Mouse (Mus musculus): ENCODE data around the gene Epha5. TPM values are rescaled to one million over a fixed set of nuclear protein-coding genes. Genes with fewer than 3 reads are reported as not detected.

The Epha5 gene
- 1 to 10 TPM; 3.3 to 4.1 TPM for total RNA-seq (2021)
- long read RNA-seq, experiment 1: 0 reads
- long read RNA-seq, experiment 2, partial matches to known transcripts: 2 of 8 reads
- long read RNA-seq, experiment 2, other reads (novel, unspliced or antisense): 5 of 8 reads

DNA sequence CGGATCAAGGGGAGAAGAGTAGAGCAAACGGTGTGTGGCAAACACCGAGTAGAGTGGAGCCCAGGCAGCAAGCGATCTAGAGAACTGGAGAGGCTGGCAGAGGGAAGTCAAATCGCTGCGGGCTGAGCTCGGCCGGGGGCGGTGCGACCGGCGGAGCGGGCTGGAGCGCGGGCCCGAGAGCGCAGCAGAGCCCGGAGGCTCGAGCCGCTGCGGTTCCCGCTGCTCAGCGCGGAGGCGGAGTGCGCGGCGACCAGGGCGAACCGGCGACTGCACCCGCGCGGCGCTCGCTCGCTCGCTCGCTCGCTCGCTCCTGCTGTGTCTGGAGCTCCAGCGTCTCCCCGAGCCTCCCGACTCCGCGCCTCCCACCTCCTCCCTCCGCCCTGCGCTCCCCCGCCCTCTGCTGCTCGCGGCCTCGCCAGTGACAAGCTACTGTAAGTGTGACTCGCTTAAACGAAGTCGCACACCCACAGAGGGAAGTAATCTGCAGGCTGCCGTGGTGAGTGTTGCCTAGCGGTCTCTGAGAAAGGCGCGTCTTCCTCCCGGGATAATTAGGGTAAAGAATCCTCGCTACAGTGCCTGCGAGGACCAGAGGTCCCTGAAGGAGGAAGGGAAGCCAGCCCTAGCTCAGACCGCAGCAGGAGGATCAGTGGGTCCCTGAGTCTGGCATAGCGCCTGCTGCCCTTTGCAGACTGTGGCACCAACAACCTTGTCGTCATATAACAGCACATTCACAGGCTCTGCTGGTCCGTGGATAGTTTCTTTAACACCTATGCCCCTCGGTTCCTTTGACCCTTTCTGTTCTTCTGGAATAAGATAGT, at the start of gene Epha5:
TSS of gene Epha5 (minus strand) at position 321 of the 818 bp plus-strand sequence.
- peak in 1 of 2 experiments; percentile 23 for DNase-seq (ENCODE audit: low spot score in 2 of 2)

DNA sequence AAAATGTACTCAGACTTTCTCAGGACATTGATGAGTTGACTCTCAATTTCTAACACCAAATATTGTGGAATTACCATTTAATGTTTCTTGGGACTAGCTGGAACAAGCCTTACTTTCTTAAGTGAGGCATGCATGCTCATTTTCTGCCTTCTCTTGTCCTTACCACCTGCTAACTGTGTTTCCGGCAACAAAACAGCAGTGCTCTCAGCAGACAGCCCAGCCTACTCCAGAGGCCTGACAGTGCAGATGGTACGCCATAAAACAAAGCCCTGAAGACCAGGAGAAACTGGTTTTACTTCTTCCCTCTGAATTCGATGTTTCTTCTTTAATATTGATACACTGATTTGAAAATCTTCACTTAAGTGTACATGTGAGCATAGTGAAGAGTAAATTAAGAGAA, 39.0 kb upstream of the Epha5 start:
- no peak for DNase-seq (ENCODE audit: low spot score in 2 of 2)

DNA sequence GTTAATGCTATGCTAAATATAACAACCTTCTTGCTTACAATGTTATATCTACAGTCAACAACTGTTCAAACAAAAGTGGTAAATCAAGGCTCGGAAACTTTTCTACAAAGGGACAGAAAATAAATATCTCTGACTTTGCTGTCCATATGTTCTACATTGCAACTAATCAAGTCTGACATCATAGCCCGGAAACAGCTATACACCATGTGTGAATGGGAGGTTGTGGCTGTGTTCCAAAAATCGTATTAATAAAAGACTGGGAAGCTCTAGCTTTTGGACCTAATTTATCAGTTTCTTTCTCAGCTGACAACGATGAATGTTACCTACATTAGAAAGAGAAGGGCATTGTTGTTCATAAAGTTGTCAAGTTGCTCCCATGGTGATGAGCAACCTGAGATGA, 37.5 kb upstream of the Epha5 start:
- no peak for DNase-seq (ENCODE audit: low spot score in 2 of 2)

DNA sequence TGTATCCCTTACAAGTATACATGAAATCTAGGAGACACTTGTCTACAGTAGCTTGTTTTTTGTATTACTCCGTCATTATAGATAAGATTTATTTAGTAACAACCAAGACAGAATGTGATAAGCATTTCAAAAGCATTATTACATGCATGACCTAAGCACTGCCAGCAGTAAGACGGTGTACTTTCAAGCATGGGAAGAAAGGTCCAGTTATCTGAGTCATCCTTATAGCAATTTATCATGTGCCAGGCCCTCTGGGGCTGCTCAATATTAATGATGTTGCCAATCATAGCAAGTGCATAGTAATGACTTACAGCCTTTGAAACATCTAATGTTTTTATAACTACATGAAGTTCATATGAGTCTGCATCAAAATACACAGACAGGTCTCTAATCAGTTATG, 36.7 kb upstream of the Epha5 start:
- DNase-seq (ENCODE audit: low spot score in 2 of 2): no peak

DNA sequence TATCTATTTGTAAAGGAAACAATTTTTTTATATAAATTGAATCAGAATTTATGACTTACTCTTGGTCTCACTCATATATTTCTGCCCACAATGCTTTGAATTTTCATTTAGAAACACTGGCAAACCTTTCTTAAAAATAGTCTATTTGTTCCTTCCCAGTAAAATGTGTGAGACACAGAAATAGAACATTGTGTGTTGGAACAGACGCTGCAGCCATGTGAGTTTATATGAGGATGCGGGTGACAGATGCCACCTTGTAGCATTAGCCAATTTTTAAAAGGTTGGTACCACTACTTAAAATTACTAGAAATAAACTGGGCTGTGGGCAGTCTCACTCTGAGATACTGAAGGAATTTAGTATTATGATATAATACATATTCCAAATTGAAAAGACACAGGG, 23.1 kb upstream of the Epha5 start:
- no peak for DNase-seq (ENCODE audit: low spot score in 2 of 2)

DNA sequence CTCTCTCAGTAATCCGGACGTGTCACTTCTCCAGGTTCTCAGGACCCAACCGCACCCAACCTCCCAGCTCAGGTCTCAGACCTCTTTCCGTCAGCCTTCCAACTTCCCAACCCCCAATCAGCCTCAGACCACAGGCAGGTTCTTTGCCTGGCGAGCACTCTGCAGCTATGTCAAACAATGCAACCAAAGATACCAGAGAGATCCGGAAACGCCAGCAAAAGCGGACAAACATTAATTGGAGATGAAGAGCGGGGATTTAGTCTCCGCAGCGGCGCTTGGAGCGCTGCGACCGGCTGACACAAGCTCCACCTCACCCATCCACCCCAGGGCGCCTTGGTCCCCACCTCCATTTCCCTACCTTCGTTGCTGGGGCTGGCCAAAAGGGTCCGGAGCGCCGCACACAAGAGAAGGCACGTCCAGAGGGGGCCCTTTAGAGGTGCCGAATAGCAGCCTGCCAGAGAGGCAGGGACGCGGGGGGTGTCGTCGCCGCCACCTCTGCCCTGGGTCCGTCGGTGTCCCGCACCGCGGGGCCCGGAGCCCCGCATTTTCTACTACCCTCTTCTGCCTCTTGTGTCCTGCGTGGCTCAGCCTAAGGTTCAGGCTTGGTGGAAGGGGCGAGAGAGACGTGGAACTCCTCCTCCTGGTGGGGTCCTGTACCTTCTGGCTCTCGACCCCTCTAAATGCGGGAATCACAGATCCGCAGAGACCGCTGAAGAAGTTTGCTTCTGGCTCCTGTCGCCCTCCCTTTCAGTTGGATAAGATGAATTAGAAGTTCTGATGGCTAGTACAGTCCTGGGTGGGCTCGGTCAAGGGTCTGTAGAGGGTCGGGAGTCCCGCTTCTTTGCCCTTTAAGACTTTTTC, 991 bp downstream of the Epha5 start:
- DNase-seq (ENCODE audit: low spot score in 2 of 2): no peak

DNA sequence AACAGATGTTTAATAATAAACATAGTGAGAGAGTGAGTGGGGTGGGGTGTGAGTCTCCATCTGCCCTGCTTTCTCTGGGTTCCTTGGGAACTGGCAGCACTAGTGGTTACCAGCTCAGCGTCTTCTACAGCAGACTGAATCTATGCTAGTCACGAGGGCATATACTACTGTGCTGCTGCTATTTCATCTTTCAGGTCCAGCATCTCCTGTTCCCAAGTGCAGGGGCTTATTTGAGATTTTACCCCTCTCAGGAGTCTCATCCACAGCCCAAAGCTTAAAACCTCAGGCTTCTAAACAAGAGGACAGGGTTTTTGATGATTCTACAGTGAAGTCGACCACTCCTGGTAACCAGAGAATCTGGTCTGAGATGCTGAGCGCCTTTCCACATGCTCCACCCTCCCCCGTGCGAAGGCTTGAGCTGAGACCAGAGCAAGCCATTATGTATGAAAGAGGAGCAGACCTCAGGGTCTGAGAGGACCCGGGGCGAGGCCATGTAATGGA, 2.2 kb downstream of the Epha5 start:
- no peak for DNase-seq (ENCODE audit: low spot score in 2 of 2)

DNA sequence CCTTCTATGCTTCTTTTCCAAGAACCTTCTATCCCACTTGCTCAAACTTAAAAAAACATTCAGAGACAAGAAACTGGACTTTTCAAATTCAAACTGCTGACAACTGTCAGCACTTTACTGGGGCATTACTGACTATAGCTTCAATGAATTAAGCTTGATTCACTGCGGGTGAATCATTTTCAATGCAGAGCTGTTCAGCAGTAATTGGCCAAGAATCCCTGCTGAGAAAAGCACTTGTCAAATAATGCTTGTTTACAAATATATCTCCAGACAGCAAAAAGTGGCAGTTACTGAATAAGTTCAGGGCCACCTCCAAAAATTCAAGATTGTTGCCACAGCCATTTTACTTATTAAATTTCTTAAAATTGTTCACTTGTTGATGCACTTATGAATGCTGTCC, 4.2 kb downstream of the Epha5 start:
- no peak for DNase-seq (ENCODE audit: low spot score in 2 of 2)

DNA sequence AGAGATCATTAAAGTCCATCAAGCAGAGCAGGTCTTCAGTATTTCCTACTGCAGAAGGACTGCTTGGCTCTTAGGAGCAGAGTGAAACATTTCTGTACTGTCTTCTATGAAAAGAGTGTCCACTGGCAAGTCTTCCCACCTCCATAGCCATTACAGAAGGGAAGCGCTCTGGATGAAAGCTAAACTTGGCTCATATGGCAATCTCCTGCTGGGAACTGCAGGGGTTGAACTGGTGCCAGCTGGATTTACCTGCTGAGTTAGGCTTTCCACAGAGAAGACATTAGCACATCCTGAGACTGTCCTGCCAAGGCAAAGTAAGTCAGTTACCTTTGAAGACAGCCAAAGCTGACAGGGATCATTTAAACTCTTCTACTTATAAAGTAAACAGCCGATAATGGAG, 8.8 kb downstream of the Epha5 start:
- DNase-seq (ENCODE audit: low spot score in 2 of 2): no peak

DNA sequence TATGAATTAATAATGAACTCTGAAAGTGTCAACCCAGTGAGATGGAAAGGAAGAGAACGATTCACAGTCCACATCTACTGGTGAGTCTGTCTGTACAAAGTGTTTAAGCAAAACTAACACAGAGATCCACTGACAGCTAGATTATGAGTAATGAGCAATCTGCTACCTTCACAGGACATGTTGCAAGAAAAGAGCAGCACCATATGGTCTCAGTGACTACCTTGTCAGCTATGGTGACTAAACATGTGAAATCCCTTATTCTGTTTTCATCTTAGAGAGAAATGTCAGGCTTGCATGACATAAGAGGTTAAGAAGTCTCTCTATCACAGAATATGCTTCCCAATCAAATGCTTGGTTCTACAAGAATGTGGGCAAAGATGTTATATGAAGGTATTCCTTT, 20.1 kb downstream of the Epha5 start:
- DNase-seq (ENCODE audit: low spot score in 2 of 2): no peak

DNA sequence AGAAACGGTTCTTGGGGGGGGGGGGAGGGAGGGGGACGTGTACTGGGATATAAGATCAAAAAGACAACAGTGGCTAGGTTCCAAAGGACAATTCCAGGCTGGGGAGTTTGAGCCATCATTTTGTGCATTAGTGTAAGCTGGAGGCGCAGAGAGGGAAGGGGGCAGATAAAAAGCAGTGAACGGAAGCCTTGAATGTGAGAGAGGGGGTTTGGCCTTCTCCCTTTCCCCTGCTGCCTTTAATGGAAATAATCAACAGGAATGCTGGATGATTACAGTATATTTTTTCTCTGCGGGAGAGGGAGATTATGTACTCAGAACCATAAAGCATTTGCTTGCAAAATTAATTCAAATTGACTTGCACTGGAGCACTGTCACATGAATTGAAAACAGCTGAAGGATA, 51.8 kb downstream of the Epha5 start:
- DNase-seq (ENCODE audit: low spot score in 2 of 2): no peak

DNA sequence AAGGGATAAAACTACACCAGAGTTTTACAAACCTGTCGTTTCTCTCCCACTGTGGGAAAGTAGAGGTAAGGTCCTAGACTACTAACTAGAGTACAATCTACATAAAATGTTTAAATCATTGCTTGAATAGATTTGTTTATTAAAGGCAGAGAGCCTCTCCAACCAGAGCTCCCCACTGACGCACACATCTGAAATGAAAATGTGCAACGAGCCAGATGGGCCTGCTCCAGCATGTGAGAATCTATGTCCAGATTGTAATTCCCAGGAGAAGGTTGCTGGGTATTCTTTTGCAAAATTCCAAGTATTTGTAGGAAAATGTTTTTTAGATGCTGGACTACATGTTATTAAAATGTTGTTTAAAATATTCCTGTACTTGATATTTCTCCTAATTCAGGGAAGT, 57.8 kb downstream of the Epha5 start:
- no peak for DNase-seq (ENCODE audit: low spot score in 2 of 2)

DNA sequence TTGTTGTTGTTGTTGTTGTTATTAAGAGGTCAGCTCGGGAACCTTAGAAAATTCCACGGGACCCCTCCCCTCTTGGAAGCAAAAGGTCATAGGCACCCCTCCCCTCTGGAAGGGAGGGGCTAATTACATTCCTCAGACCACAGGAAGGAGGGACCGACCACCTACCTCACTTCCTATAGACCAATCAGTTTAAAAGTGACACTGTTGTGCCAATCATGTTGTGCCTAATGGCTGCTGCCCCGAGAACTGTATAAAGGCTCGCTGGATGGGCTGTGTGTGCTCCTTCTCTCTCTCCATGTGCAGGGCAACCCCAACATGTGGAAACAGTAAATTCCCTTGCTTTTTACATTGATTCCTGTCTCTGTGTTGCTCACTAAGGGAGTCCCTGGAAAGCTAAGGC, 64.1 kb downstream of the Epha5 start:
- DNase-seq (ENCODE audit: low spot score in 2 of 2): no peak

DNA sequence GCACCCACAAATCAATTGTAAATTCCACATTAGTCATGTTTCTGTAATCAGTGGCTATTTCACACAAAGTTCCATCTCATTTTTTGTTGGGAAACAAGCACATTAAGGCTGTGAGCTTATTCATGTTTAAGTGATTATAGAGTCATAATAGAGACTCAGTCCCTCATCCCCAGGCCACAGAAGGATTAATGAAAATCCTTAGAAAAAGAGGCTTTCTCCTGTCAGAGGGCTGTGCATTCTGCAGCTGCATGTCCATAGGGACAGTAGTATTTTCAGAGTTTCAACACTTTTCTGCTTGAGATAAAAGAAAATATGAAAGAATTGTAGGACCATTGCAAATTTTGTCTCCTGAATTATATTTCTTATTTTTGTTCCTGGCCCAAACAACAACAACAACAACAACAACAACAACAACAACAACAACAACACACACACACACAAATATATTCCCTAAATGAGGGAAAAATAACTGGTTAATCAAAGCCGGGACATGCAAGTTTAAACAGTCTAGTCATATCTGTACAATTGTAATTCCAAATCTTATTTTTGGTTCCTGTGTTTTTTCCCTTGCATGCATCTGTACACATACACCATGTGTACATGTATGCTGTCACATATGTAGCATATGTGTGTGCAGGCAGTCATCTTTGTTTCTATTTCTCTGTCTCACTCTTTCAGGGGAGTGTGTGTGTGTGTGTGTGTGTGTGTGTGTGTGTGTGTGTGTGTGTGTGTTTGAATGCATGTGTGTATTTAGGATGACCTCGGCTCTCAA, 70.3 kb downstream of the Epha5 start:
- no peak for DNase-seq (ENCODE audit: low spot score in 2 of 2)

DNA sequence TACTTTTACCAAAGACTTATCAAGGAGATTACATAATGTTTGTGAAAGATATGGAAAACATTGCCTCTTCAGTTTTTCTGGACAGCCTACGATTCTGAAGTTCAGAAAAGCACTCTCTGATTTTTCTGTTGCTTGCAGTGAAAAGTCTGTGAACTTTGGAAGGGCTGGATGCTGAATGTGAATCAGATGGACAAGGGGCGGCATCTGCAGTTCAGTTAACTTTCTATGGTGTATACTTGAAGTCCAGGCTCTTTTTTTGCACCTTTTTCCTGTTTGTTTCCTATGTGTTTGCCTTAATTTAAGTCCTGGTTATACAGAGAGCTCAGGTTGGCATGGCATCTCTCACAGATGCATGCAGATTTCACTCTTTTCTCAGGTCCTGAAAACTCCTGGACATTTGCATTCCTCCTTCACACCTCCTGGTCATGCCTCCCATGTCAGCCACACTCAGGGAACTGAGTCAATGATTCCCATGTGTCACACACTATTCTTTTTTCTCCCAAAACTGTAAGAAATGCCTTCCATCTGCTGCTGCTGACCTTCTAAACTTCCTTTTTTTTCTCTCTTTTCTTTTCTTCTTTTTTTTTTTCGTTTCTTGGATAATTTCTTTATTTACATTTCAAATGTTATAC, 81.2 kb downstream of the Epha5 start:
- no peak for DNase-seq (ENCODE audit: low spot score in 2 of 2)

DNA sequence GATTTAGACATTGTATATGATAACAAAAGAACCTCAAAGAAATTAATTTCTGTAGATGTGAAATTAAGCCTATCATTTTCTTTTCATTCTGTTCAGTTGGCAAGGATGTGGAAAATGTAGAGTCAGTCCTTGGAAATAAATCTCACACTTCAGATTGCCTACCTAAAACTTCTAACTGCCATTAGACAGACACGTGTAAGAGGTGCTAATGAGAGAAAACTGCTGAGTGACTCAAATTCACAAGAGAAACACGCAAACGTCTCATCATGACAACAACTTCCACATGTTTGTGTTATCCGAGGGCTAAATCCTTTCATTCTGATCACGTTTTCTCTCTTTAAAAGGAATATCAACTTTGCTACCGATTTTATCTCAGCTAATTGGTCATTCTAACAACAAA, 82.7 kb downstream of the Epha5 start:
- no peak for DNase-seq (ENCODE audit: low spot score in 2 of 2)

DNA sequence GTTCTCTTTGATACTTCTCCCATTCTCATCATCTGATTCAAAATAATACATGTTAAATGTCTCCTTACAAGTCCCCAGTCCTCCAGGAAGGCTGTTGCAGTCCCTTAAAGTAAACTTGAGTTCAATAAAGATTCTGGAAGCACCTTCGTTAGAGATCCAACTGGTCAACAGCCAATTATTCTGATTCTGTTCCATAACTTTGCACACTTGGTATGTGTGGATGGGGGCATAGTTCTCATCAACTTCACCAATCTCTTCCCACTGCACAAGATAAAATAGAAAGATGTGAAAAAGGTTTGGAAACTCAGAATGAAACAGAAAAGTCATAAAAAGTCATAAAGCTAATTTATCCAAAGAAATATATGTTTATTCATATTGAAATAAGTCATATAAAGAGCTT, 85.6 kb downstream of the Epha5 start:
- DNase-seq (ENCODE audit: low spot score in 2 of 2): no peak

DNA sequence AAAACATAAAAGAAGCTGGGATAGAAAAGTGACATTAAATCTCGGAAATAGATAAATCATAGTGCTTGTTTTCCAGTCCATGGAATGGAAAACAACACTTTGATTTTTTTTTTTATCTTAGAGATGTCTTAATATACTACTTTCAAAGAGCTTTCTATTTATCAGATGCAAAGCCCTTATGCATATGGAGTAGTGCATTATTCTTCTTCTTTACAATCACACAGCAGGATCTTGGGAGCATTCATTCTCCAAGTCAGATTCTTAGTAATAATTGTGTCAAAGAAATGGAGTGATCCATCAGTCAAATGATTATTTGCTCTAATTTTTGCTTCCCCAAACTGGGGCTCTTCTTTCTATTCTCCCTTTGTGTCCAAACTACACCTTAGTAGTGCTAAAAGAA, 96.6 kb downstream of the Epha5 start:
- DNase-seq (ENCODE audit: low spot score in 2 of 2): no peak

DNA sequence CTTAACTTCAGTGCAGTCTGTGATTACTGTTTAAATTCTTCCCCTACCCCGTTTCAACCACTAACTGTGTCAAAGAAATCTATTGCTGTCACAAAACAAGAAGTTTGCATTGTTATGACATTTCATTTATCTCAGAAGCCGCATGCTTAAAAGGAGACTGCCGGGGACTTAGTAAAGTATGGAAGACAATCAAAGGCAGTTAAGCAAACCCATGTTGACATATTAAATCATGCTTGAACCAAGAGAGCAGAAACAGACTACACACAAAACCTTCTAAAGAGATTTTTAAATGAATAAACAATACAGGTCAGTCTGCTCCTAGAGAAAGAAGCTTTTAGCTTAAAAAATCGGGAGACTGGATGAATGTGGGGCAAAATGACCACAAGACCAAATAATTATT, 97.0 kb downstream of the Epha5 start:
- DNase-seq (ENCODE audit: low spot score in 2 of 2): no peak

DNA sequence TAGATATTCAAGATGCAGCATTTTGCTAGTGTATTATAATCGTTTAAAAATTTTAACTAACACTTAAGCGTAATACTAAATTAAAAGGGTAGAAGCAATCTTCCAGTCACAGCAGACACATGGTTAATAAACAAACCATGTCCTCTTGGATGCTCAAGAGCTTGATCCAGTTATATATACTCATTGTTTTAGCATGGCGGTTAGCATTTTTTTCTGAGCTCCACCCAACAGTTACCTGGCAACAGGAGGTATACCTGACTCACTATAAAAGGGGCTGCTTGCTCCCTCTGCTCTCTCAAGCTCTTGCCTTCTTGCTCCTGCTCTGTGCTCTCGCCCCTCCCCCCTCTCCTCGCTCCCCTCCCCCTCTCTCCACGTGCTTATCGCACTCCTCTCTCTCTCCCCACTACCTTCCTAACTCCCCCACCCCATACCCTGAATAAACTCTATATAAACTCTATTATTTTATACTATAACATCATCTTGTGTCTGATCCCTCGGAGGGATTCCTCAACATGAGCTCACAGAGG, 98.3 kb downstream of the Epha5 start:
- no peak for DNase-seq (ENCODE audit: low spot score in 2 of 2)

DNA sequence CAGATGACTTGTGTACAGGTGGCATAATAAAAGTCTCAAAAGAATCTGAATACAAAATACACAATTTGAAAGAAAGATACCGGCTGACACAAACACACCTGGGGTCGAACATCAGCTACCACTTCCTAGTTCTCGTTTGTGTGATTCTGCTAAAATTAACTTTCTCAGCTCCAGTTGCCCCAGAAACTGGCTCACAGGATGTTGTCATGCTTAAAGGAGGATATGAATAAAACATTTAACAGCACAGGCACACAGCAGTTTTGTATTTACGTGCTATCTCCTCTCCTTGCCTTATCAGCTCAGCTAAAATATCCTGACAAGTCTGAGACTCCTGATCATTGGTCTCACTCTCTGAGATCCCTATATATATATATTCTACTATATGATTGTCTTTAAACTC, 99.3 kb downstream of the Epha5 start:
- no peak for DNase-seq (ENCODE audit: low spot score in 2 of 2)

Measured in adrenal gland, adult 18-20 months (tissue).